Mouse (Mus musculus) embryonic facial prominence, embryonic 13.5 days (tissue): ENCODE measurements around the gene Cdkn1a. TPM values are rescaled to one million over a fixed set of nuclear protein-coding genes. Genes with fewer than 3 reads are reported as not detected.

Source experiments
- ATAC-seq: fragments of 200-750 bp; cut with Nextera tagmentation; 2 replicates; pipeline ENCODE4 v1.8.0; 2017; ENCODE audit warnings: low read depth; ENCODE audit not compliant: insufficient number of reproducible peaks, insufficient read depth, low FRiP score, low TSS enrichment
- H3K27ac ChIP-seq: fragments of 300-500 bp; sonication (generic); 2 replicates; pipeline ENCODE4 v1.5.1; 2015; ENCODE audit warnings: moderate library complexity, mild to moderate bottlenecking, inconsistent platforms
- H3K27me3 ChIP-seq: fragments of 300-500 bp; sonication (generic); 2 replicates; pipeline ENCODE4 v1.6.1; 2015; ENCODE audit warnings: mild to moderate bottlenecking, inconsistent platforms
- H3K36me3 ChIP-seq: fragments of 300-500 bp; sonication (generic); 2 replicates; pipeline ENCODE4 v1.6.1; 2015; ENCODE audit warnings: mild to moderate bottlenecking, inconsistent platforms
- H3K4me1 ChIP-seq: fragments of 300-500 bp; sonication (generic); 2 replicates; pipeline ENCODE4 v1.6.1; 2015; ENCODE audit warnings: inconsistent platforms
- H3K4me2 ChIP-seq: fragments of 300-500 bp; sonication (generic); 2 replicates; pipeline ENCODE4 v1.6.1; 2015; ENCODE audit warnings: moderate library complexity, mild to moderate bottlenecking, inconsistent platforms
- H3K4me3 ChIP-seq: fragments of 300-500 bp; sonication (generic); 2 replicates; pipeline ENCODE4 v1.5.1; 2015; ENCODE audit warnings: mild to moderate bottlenecking, inconsistent platforms
- H3K9ac ChIP-seq: fragments of 300-500 bp; sonication (generic); 2 replicates; pipeline ENCODE4 v1.6.1; 2015; ENCODE audit warnings: mild to moderate bottlenecking, inconsistent platforms
- H3K9me3 ChIP-seq: fragments of 300-500 bp; sonication (generic); 2 replicates; pipeline ENCODE4 v1.6.1; 2016; ENCODE audit warnings: inconsistent platforms
- WGBS: fragments of 180-500 bp; shearing (Covaris S2); methylation state at CpG from one replicate; pipeline ENCODE4 v1.1.7; 2015; ENCODE audit warnings: mixed read lengths; 5-methylcytosine and 5-hydroxymethylcytosine counted together
- polyA plus RNA-seq: library from polyadenylated mRNA; unstranded; fragments of >200 nt; fragmentation: Nextera tagmentation; extraction: Ambion mirVana; gene quantifications from 2 replicates; pipeline ENCODE4 v1.2.1, GENCODE M21; 2015

Gene Cdkn1a
- polyA plus RNA-seq, 1 experiment from 2014 or later = 78.2 TPM

GRCm38 (mm10) chr17:29126561-29126960 lies 35.8 kb downstream of the Cdkn1a start:
- no peak overlapping the region for H3K9ac ChIP-seq
- no peaks in the 10 kb centered on the region for H3K27me3 ChIP-seq
- H3K36me3 ChIP-seq = no peaks in the 10 kb centered on the region
- no peaks in the 10 kb centered on the region for H3K9me3 ChIP-seq
- H3K4me3 ChIP-seq = no peak overlapping the region
- H3K4me2 ChIP-seq = no peak overlapping the region
- ATAC-seq = no peak
- no peak overlapping the region for H3K27ac ChIP-seq
- peaks cover 3% of the 10 kb centered on the region; the same call in 1 of the 2 replicates for H3K4me1 ChIP-seq
- 94% methylated on average over 3 of the region's 3 CpGs for WGBS

DNA sequence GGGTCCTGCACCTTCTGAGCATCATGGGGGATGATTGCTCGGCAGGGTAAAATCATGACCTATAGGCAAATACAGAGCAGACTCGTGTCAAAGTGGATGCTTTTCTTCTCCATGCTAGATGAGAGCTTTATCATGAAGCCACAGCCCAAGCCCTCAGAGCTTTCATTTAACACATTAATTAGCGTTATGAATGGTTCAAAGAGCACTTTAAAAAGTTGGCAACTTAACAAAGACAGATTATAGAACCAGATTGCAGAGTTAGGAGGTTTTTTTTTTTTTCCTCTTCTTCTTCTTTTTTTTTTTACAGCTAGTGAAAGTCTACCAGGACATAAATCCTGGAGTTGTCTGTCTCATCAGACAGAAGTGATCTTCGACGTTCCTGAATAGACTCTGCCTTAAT lies 38.6 kb downstream of the Cdkn1a start:
- Histone ChIP-seq H3K27me3 (no peaks in the 10 kb centered on the region), H3K9ac (no peak overlapping the region), H3K9me3 (no peaks in the 10 kb centered on the region), H3K36me3 (no peaks in the 10 kb centered on the region), H3K4me1 (peaks cover 7% of the 10 kb centered on the region), H3K27ac (no peak overlapping the region), H3K4me2 (no peak overlapping the region), H3K4me3 (no peak overlapping the region)
- no peak for ATAC-seq
- 61% methylated on average over 5 of the region's 5 CpGs for WGBS

DNA sequence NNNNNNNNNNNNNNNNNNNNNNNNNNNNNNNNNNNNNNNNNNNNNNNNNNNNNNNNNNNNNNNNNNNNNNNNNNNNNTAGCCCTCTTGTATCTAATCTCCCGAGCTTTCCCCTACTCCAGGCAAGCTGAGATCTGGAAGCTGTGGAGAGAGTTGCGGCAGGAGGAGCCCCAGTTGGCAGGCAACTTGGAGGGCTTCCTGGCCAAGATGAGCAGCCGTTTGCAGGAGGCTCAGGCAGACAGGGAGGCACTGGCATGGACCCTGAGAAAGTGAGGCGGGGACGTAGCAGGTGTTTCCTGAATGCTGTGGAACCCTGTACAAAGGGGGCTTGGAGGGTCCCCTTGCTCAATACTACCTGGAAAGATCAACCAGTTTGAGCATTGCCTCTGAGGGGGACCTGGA lies 44.3 kb downstream of the Cdkn1a start:
- Histone ChIP-seq H3K4me1 (peaks cover 19% of the 10 kb centered on the region), H3K9me3 (no peaks in the 10 kb centered on the region), H3K4me3 (no peak overlapping the region), H3K36me3 (no peaks in the 10 kb centered on the region), H3K27ac (no peak overlapping the region), H3K4me2 (no peak overlapping the region), H3K9ac (no peak overlapping the region), H3K27me3 (no peaks in the 10 kb centered on the region)
- ATAC-seq = no peak
- 77% methylated on average over 5 of the region's 5 CpGs for WGBS

GRCm38 (mm10) chr17:29136236-29136635 lies 45.5 kb downstream of the Cdkn1a start:
- no peak for ATAC-seq
- H3K9me3 ChIP-seq = no peaks in the 10 kb centered on the region
- H3K27ac ChIP-seq = no peak overlapping the region
- H3K9ac ChIP-seq = no peak overlapping the region
- no peak overlapping the region for H3K4me3 ChIP-seq
- H3K36me3 ChIP-seq = no peaks in the 10 kb centered on the region
- peaks cover 23% of the 10 kb centered on the region for H3K4me1 ChIP-seq
- H3K4me2 ChIP-seq = no peak overlapping the region
- H3K27me3 ChIP-seq = no peaks in the 10 kb centered on the region
- WGBS = 62% methylated on average over 6 of the region's 6 CpGs

- H3K9me3 ChIP-seq = no peaks in the 10 kb centered on the region
- H3K4me3 ChIP-seq = no peak overlapping the region
- H3K36me3 ChIP-seq = no peaks in the 10 kb centered on the region
- 76% methylated on average over 7 of the region's 7 CpGs for WGBS
- ATAC-seq = no peak
- no peak overlapping the region for H3K27ac ChIP-seq
- no peak overlapping the region for H3K9ac ChIP-seq
- no peak overlapping the region for H3K4me2 ChIP-seq
- no peaks in the 10 kb centered on the region for H3K27me3 ChIP-seq
- peaks cover 23% of the 10 kb centered on the region for H3K4me1 ChIP-seq
These were observed 47.1 kb downstream of the Cdkn1a start for GRCm38 (mm10) chr17:29137906-29138305.

DNA sequence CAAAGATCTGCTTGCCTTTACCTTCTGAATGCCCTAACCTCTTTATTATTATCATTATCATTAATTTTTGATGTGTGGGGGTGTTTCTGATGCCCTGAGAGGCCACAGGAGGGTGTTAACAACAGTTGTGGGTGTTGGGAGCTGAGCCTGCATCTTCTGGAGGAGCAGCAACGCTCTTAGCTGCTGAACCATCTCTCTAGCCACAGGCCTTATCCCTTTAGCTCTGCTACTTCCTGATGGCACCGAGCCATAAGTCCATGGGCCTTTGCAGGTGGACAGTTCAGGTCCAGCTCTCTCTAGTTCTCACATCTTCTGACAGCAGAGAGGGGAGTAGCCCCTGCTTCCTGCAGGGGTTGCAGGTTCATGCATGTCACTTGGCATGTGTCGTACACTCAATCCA lies 50.8 kb downstream of the Cdkn1a start:
- Histone ChIP-seq H3K27ac (no peak overlapping the region), H3K4me3 (no peak overlapping the region), H3K9ac (no peak overlapping the region), H3K4me2 (no peak overlapping the region), H3K9me3 (0 out of 2 replicates have a peak, but pooled peaks cover 5% of the 10 kb centered on the region), H3K27me3 (no peaks in the 10 kb centered on the region), H3K36me3 (no peaks in the 10 kb centered on the region), H3K4me1 (0 out of 2 replicates have a peak, but pooled peaks cover 6% of the 10 kb centered on the region)
- no peak for ATAC-seq
- WGBS = 92% methylated on average over 3 of the region's 3 CpGs

GRCm38 (mm10) chr17:29143266-29143665 lies 52.5 kb downstream of the Cdkn1a start:
- no peak overlapping the region for H3K4me2 ChIP-seq
- 0 out of 2 replicates have a peak, but pooled peaks cover 5% of the 10 kb centered on the region for H3K9me3 ChIP-seq
- no peak overlapping the region for H3K9ac ChIP-seq
- ATAC-seq = no peak
- H3K4me3 ChIP-seq = no peak overlapping the region
- no peaks in the 10 kb centered on the region; the same call in 1 of the 2 replicates for H3K27me3 ChIP-seq
- H3K36me3 ChIP-seq = no peaks in the 10 kb centered on the region
- H3K4me1 ChIP-seq = 0 out of 2 replicates have a peak, but pooled peaks cover 6% of the 10 kb centered on the region
- H3K27ac ChIP-seq = no peak overlapping the region
- whole genome bisulfite sequencing = 82% methylated on average over 8 of the region's 8 CpGs

DNA sequence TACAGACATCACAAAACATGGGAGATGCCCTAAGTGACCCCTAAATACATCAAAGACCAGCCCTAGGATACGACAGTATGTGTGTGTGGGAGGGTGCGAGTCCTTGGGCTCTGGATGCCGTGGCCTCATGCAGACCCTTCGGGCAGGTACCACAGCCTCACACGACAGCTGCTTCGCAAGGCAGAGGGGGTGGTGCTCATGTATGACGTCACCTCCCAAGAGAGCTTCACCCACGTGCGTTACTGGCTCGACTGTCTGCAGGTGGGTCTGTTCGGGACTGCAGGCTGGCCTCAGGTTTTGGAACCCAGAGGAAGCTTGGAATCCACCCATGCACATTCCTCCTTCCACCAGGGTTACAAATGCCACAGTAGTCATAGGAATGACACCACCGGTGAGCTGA lies 54.3 kb downstream of the Cdkn1a start:
- H3K9me3 ChIP-seq = 0 out of 2 replicates have a peak, but pooled peaks cover 5% of the 10 kb centered on the region
- H3K4me1 ChIP-seq = peaks cover 8% of the 10 kb centered on the region; the same call in 1 of the 2 replicates
- no peaks in the 10 kb centered on the region; the same call in 1 of the 2 replicates for H3K27me3 ChIP-seq
- H3K4me3 ChIP-seq = no peak overlapping the region
- H3K36me3 ChIP-seq = no peaks in the 10 kb centered on the region
- no peak overlapping the region for H3K4me2 ChIP-seq
- ATAC-seq = no peak
- no peak overlapping the region for H3K9ac ChIP-seq
- no peak overlapping the region for H3K27ac ChIP-seq
- WGBS = 91% methylated on average over 12 of the region's 12 CpGs

GRCm38 (mm10) chr17:29147273-29147672 lies 56.5 kb downstream of the Cdkn1a start:
- H3K27me3 ChIP-seq = no peaks in the 10 kb centered on the region; the same call in 1 of the 2 replicates
- H3K9ac ChIP-seq = no peak overlapping the region
- no peak overlapping the region for H3K4me3 ChIP-seq
- 73% methylated on average over 14 of the region's 14 CpGs for WGBS
- no peak overlapping the region for H3K27ac ChIP-seq
- H3K9me3 ChIP-seq = 0 out of 2 replicates have a peak, but pooled peaks cover 5% of the 10 kb centered on the region
- ATAC-seq = no peak
- peaks cover 5% of the 10 kb centered on the region; the same call in 1 of the 2 replicates for H3K4me1 ChIP-seq
- no peaks in the 10 kb centered on the region for H3K36me3 ChIP-seq
- H3K4me2 ChIP-seq = no peak overlapping the region

DNA sequence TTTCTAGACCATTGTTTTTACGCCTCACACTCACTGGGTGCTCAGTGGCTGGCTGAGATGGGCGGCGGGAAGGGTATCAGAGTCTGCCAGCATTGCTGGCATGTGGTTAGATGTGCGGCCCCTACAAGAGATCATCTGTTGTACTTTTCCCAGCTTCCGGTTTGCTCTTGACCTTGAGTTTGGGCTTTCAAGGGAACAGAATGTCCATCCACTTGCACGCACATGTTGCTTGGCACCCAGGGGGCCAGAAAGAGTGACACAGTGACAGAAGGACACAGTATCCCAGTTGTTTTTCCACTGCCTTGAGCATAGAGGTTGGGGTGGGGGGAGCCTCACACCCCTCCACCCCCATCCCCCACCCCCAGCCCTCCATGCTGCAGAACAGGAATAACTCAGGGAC lies 57.0 kb downstream of the Cdkn1a start:
- Histone ChIP-seq H3K36me3 (no peaks in the 10 kb centered on the region), H3K4me2 (no peak overlapping the region), H3K27ac (no peak overlapping the region), H3K4me1 (peaks cover 5% of the 10 kb centered on the region; the same call in 1 of the 2 replicates), H3K27me3 (no peaks in the 10 kb centered on the region; the same call in 1 of the 2 replicates), H3K9me3 (0 out of 2 replicates have a peak, but pooled peaks cover 5% of the 10 kb centered on the region), H3K9ac (no peak overlapping the region), H3K4me3 (no peak overlapping the region)
- no peak for ATAC-seq
- 77% methylated on average over 6 of the region's 6 CpGs for WGBS

GRCm38 (mm10) chr17:29149766-29150165 lies 59.0 kb downstream of the Cdkn1a start:
- H3K9me3 ChIP-seq = 0 out of 2 replicates have a peak, but pooled peaks cover 5% of the 10 kb centered on the region
- no peaks in the 10 kb centered on the region; the same call in 1 of the 2 replicates for H3K27me3 ChIP-seq
- no peak overlapping the region for H3K27ac ChIP-seq
- H3K4me2 ChIP-seq = no peak overlapping the region
- peaks cover 13% of the 10 kb centered on the region for H3K4me1 ChIP-seq
- no peaks in the 10 kb centered on the region for H3K36me3 ChIP-seq
- WGBS = 62% methylated on average over 7 of the region's 7 CpGs
- H3K9ac ChIP-seq = no peak overlapping the region
- no peak overlapping the region for H3K4me3 ChIP-seq
- no peak for ATAC-seq
